Mouse (Mus musculus): ENCODE measurements around the gene Cox6b2.

- no peak for TF ChIP-seq POLR2A (IDR thresholded peaks at IDR 0.05; ENCODE audit: borderline replicate concordance, insufficient read depth, low read length)
- TF ChIP-seq CTCF (IDR thresholded peaks at IDR 0.05; ENCODE audit: borderline replicate concordance, insufficient read depth, low read depth, low read length), result no peak
These were observed 5.6 kb downstream of the Cox6b2 start for GRCm38 (mm10) chr7:4747156-4747899.

Data from cerebellum, adult 2 months (tissue).